12 mouse cellular contexts compared by ENCODE assay signal in the genomic region with DNA sequence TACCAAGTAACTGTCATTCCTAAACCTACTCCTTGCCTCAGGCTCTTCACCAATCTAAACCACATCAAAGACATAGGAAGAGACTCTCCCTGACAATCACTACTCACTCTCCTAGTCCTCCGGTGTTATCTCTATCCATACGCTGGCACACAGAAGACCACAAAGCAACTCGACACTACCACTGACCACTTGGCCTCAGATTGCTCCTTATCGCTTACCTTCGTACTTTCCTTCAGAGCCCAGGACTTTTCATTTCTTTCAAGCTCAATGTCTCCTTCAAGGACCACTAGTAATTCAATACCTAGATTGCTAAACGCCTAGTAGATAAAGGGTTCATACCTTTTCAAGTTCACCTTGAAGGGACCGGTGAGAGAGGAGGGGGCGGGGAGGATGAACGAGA. TPM values are rescaled to one million over a fixed set of nuclear protein-coding genes. Genes with fewer than 3 reads are reported as not detected.
DNase-seq lines count a peak whose midpoint lies in the region; ATAC-seq and TF ChIP-seq lines count a peak whose summit lies in the region.
"Had no signal": no experiment of that assay in that cellular context is flagged by ENCODE, and none has a peak within 500 bp of the region (broad histone marks: within the 10 kb centered on the region; RNA-seq: fewer than 3 reads in every experiment).

No protein-coding gene starts in this region.

- no peaks in the 10 kb centered on the region for H3K27me3 ChIP-seq in embryonic facial prominence, embryonic 14.5 days (replicated peaks; ENCODE audit: control insufficient read depth, insufficient read depth, low read length)
- H3K27me3 ChIP-seq in intestine, embryonic 16.5 days (replicated peaks; ENCODE audit: control insufficient read depth, insufficient read depth, low read length) = no peaks in the 10 kb centered on the region
- no peaks in the 10 kb centered on the region for H3K27me3 ChIP-seq in neural tube, embryonic 13.5 days

- H3K27ac ChIP-seq in left cerebral cortex, adult 2 months = no peak overlapping the region
- H3K27ac ChIP-seq in embryonic facial prominence, embryonic 14.5 days (replicated peaks; ENCODE audit: low read depth, low read length) = no peak overlapping the region
- H3K27ac ChIP-seq in intestine, embryonic 16.5 days (ENCODE audit: low read length) = peak overlapping the region; percentile 42; the same call in 1 of the 2 replicates
- H3K27ac ChIP-seq in neural tube, embryonic 13.5 days (replicated peaks) = no peak overlapping the region

- intact Hi-C loops in left cerebral cortex, adult 2 months (cut with DNase I) = no loop called here
- intact Hi-C loops in left cerebral cortex, postnatal 25 days (cut with DNase I) = no loop called here

- no peak for TF ChIP-seq CTCF in left cerebral cortex, adult 2 months (IDR thresholded peaks at IDR 0.05)

- ATAC-seq in embryonic facial prominence, embryonic 14.5 days (ENCODE audit: low read depth) = no peak
- ATAC-seq in intestine, embryonic 16.5 days = no peak
- no peak for ATAC-seq in neural tube, embryonic 13.5 days (ENCODE audit: low read depth)
- ATAC-seq: activated CD4-positive, CD25-positive, alpha-beta regulatory T cell, adult 4 months had no signal

- peak overlapping the region; percentile 75 for H3K4me2 ChIP-seq in embryonic facial prominence, embryonic 14.5 days (ENCODE audit: low read depth, low read length)
- H3K4me2 ChIP-seq in intestine, embryonic 16.5 days (ENCODE audit: low read depth, low read length) = peak overlapping the region; percentile 58
- peak overlapping the region; percentile 84 for H3K4me2 ChIP-seq in neural tube, embryonic 13.5 days

- H3K9ac ChIP-seq in embryonic facial prominence, embryonic 14.5 days (ENCODE audit: low read depth, low read length) = peak overlapping the region; percentile 74
- H3K9ac ChIP-seq in intestine, embryonic 16.5 days (ENCODE audit: low read depth, low read length) = 0 out of 2 replicates have a peak overlapping the region, but pooled peaks have one; percentile 59
- peak overlapping the region; percentile 83; the same call in 1 of the 2 replicates for H3K9ac ChIP-seq in neural tube, embryonic 13.5 days

- no peak for DNase-seq in left cerebral cortex, adult 2 months (ENCODE audit: extremely low spot score in 1 of 2, low spot score in 2 of 2)
- DNase-seq in left cerebral cortex, postnatal 25 days (ENCODE audit: low spot score in 2 of 2) = no peak
- no peak for DNase-seq in embryonic facial prominence, embryonic 14.5 days (ENCODE audit: low spot score)
- DNase-seq in urinary bladder, adult 18-20 months (ENCODE audit: low spot score in 2 of 2) = no peak
- no peak for DNase-seq in left cerebral cortex, adult 8-10 months (ENCODE audit: low spot score in 2 of 2)
- DNase-seq in spleen, postnatal 4 days (ENCODE audit: low spot score in 2 of 2) = no peak
- DNase-seq: thymus, postnatal 14 days had no signal

- H3K36me3 ChIP-seq in embryonic facial prominence, embryonic 14.5 days (ENCODE audit: control insufficient read depth, insufficient read depth, low read length) = peaks cover 15% of the 10 kb centered on the region
- H3K36me3 ChIP-seq in intestine, embryonic 16.5 days (ENCODE audit: control insufficient read depth, insufficient read depth, low read length) = no peaks in the 10 kb centered on the region
- peaks cover 9% of the 10 kb centered on the region for H3K36me3 ChIP-seq in neural tube, embryonic 13.5 days

- peaks cover 15% of the 10 kb centered on the region for H3K4me1 ChIP-seq in embryonic facial prominence, embryonic 14.5 days (ENCODE audit: control insufficient read depth, insufficient read depth, low read length)
- H3K4me1 ChIP-seq in intestine, embryonic 16.5 days (ENCODE audit: control insufficient read depth, insufficient read depth, low read length) = peaks cover 24% of the 10 kb centered on the region
- peaks cover 37% of the 10 kb centered on the region for H3K4me1 ChIP-seq in neural tube, embryonic 13.5 days (replicated peaks)

- H3K9me3 ChIP-seq in embryonic facial prominence, embryonic 14.5 days (ENCODE audit: control insufficient read depth, low read length) = no peaks in the 10 kb centered on the region
- no peaks in the 10 kb centered on the region for H3K9me3 ChIP-seq in intestine, embryonic 16.5 days (ENCODE audit: control insufficient read depth, low read length)
- no peaks in the 10 kb centered on the region for H3K9me3 ChIP-seq in neural tube, embryonic 13.5 days

- WGBS in embryonic facial prominence, embryonic 14.5 days = 78% methylated on average over 9 of the region's 9 CpGs
- 70% methylated on average over 9 of the region's 9 CpGs for WGBS in intestine, embryonic 16.5 days
- WGBS in neural tube, embryonic 13.5 days = 92% methylated on average over 9 of the region's 9 CpGs

- H3K4me3 ChIP-seq in left cerebral cortex, adult 2 months = peak overlapping the region; percentile 93
- peak overlapping the region; percentile 78 for H3K4me3 ChIP-seq in embryonic facial prominence, embryonic 14.5 days (ENCODE audit: low read depth, low read length)
- H3K4me3 ChIP-seq in intestine, embryonic 16.5 days (ENCODE audit: low read length) = peak overlapping the region; percentile 57
- peak overlapping the region; percentile 63 for H3K4me3 ChIP-seq in neural tube, embryonic 13.5 days

RNA-seq across cellular contexts. Expression of gene Rnf121, which starts 1.4 kb away (rescaled TPM):
- total RNA-seq in left cerebral cortex, adult 2 months (2021) = 10 to 100 TPM; 51.1 to 53.9 TPM
- 10 to 100 TPM; 45.0 to 48.1 TPM for total RNA-seq in left cerebral cortex, postnatal 25 days (2021)
- polyA plus RNA-seq in embryonic facial prominence, embryonic 14.5 days (2014; fragmentation: Nextera tagmentation; extraction: Ambion mirVana) = 33.5 TPM in 2 replicates
- 33.0 and 35.5 TPM in 2 replicates for polyA plus RNA-seq in intestine, embryonic 16.5 days (2015; fragmentation: Nextera tagmentation; extraction: Ambion mirVana)
- polyA plus RNA-seq in neural tube, embryonic 13.5 days (2015; fragmentation: Nextera tagmentation; extraction: Ambion mirVana) = 30.7 and 33.2 TPM in 2 replicates
- 10 to 100 TPM; 45.4 to 51.5 (median 47.8) TPM for total RNA-seq in left cerebral cortex, adult 8-10 months (2022)

RNA-seq across cellular contexts. Expression of gene Xndc1, which starts 1.4 kb away (rescaled TPM):
- 10 to 100 TPM; 25.6 to 28.2 TPM for total RNA-seq in left cerebral cortex, adult 2 months (2021)
- 10 to 100 TPM; 22.5 to 24.6 TPM for total RNA-seq in left cerebral cortex, postnatal 25 days (2021)
- polyA plus RNA-seq in embryonic facial prominence, embryonic 14.5 days (2014; fragmentation: Nextera tagmentation; extraction: Ambion mirVana) = 14.5 and 17.5 TPM in 2 replicates
- polyA plus RNA-seq in intestine, embryonic 16.5 days (2015; fragmentation: Nextera tagmentation; extraction: Ambion mirVana) = 17.7 and 21.6 TPM in 2 replicates
- 22.0 and 27.1 TPM in 2 replicates for polyA plus RNA-seq in neural tube, embryonic 13.5 days (2015; fragmentation: Nextera tagmentation; extraction: Ambion mirVana)
- total RNA-seq in left cerebral cortex, adult 8-10 months (2022) = 10 to 100 TPM; 20.4 to 28.8 (median 24.4) TPM

RNA-seq across cellular contexts. Expression of gene Xntrpc, which starts 1.6 kb away (rescaled TPM):
- total RNA-seq in left cerebral cortex, adult 2 months (2021) = 1 to 10 TPM; 2.6 to 3.0 TPM
- 1 to 10 TPM; 1.4 to 3.3 TPM for total RNA-seq in left cerebral cortex, postnatal 25 days (2021)
- polyA plus RNA-seq in embryonic facial prominence, embryonic 14.5 days (2014; fragmentation: Nextera tagmentation; extraction: Ambion mirVana) = 0.84 and 1.6 TPM in 2 replicates
- 0.47 and 0.48 TPM in 2 replicates for polyA plus RNA-seq in intestine, embryonic 16.5 days (2015; fragmentation: Nextera tagmentation; extraction: Ambion mirVana)
- 1.9 and 2.5 TPM in 2 replicates for polyA plus RNA-seq in neural tube, embryonic 13.5 days (2015; fragmentation: Nextera tagmentation; extraction: Ambion mirVana)
- 1 to 10 TPM in 3 of 4 experiments, under 1 TPM in 1; 0.63 to 2.4 (median 1.5) TPM for total RNA-seq in left cerebral cortex, adult 8-10 months (2022)
- polyA plus RNA-seq: macrophage had no signal

RNA-seq across cellular contexts. Expression of gene Trpc2, which starts 19.0 kb away (rescaled TPM):
- under 1 TPM in 1 of 2 experiments, not detected in 1; 0.91 TPM for total RNA-seq in left cerebral cortex, adult 2 months (2021)
- under 1 TPM; 0.21 to 0.69 TPM for total RNA-seq in left cerebral cortex, postnatal 25 days (2021)
- polyA plus RNA-seq in embryonic facial prominence, embryonic 14.5 days (2014; fragmentation: Nextera tagmentation; extraction: Ambion mirVana) = 0.25 TPM in 1 of 2 replicates, not detected in the other
- polyA plus RNA-seq in intestine, embryonic 16.5 days (2015; fragmentation: Nextera tagmentation; extraction: Ambion mirVana) = not detected in 2 replicates
- 1.8 TPM in 1 of 2 replicates, not detected in the other for polyA plus RNA-seq in neural tube, embryonic 13.5 days (2015; fragmentation: Nextera tagmentation; extraction: Ambion mirVana)
- total RNA-seq in left cerebral cortex, adult 8-10 months (2022) = 1 to 10 TPM in 3 of 4 experiments, under 1 TPM in 1; 0.61 to 2.4 (median 1.3) TPM
- polyA plus RNA-seq: gonadal fat pad, adult 2 months had no signal

RNA-seq across cellular contexts. Expression of gene Art1, which starts 37.7 kb away (rescaled TPM):
- total RNA-seq in left cerebral cortex, adult 2 months (2021) = not detected
- total RNA-seq in left cerebral cortex, postnatal 25 days (2021) = not detected
- 32.0 and 32.2 TPM in 2 replicates for polyA plus RNA-seq in embryonic facial prominence, embryonic 14.5 days (2014; fragmentation: Nextera tagmentation; extraction: Ambion mirVana)
- polyA plus RNA-seq in intestine, embryonic 16.5 days (2015; fragmentation: Nextera tagmentation; extraction: Ambion mirVana) = 0.18 and 0.22 TPM in 2 replicates
- polyA plus RNA-seq in neural tube, embryonic 13.5 days (2015; fragmentation: Nextera tagmentation; extraction: Ambion mirVana) = 0.71 and 1.2 TPM in 2 replicates
- under 1 TPM in 3 of 4 experiments, not detected in 1; 0.25 to 0.46 (median 0.26) TPM for total RNA-seq in left cerebral cortex, adult 8-10 months (2022)
- polyA plus RNA-seq: activated CD4-positive, CD25-positive, alpha-beta regulatory T cell, adult 4 months; macrophage had no signal
